Mouse (Mus musculus) c-Kit-negative CD71-positive TER-119-positive erythroid progenitor cells, embryonic 14.5 days (primary cell): Measurements from ENCODE around the gene Erg.

Experiments used
- DNase-seq: peaks from one replicate; pipeline ENCODE4 v3.0.0-alpha.2; 2013; ENCODE audit warnings: low read depth, low spot score

Gene Erg

GRCm38 (mm10) chr16:95585541-95586310 is 667 bp downstream of the Erg start:
- DNase-seq: no peak

- no peak for DNase-seq
These were observed 1.5 kb downstream of the Erg start for GRCm38 (mm10) chr16:95584751-95585528.

- no peak for DNase-seq
These were observed 7.1 kb downstream of the Erg start for GRCm38 (mm10) chr16:95579289-95579688.

- DNase-seq: no peak
These were observed 13.2 kb downstream of the Erg start for GRCm38 (mm10) chr16:95573163-95573562.

- DNase-seq: peak; percentile 3
These were observed 15.8 kb downstream of the Erg start for GRCm38 (mm10) chr16:95570616-95571015.

- DNase-seq: no peak
These were observed 29.6 kb downstream of the Erg start for GRCm38 (mm10) chr16:95556834-95557233.

GRCm38 (mm10) chr16:95553136-95553535 is 33.3 kb downstream of the Erg start:
- DNase-seq: no peak

GRCm38 (mm10) chr16:95552495-95552894 is 33.9 kb downstream of the Erg start:
- no peak for DNase-seq

- no peak for DNase-seq
These were observed 35.9 kb downstream of the Erg start for GRCm38 (mm10) chr16:95550496-95550895.

- DNase-seq: no peak
These were observed 41.6 kb downstream of the Erg start for GRCm38 (mm10) chr16:95544753-95545152.

- DNase-seq: no peak
These were observed 42.9 kb downstream of the Erg start for GRCm38 (mm10) chr16:95543471-95543870.

- DNase-seq: no peak
These were observed 51.2 kb downstream of the Erg start for GRCm38 (mm10) chr16:95535151-95535550.

- no peak for DNase-seq
These were observed 53.9 kb downstream of the Erg start for GRCm38 (mm10) chr16:95532387-95533077.

GRCm38 (mm10) chr16:95527561-95527960 is 58.8 kb downstream of the Erg start:
- no peak for DNase-seq

GRCm38 (mm10) chr16:95519520-95519919 is 66.9 kb downstream of the Erg start:
- no peak for DNase-seq

GRCm38 (mm10) chr16:95506051-95506450 is 80.3 kb downstream of the Erg start:
- no peak for DNase-seq

- DNase-seq: no peak
These were observed 89.7 kb downstream of the Erg start for GRCm38 (mm10) chr16:95496582-95497300.

GRCm38 (mm10) chr16:95494108-95494507 is 92.3 kb downstream of the Erg start:
- DNase-seq: no peak

GRCm38 (mm10) chr16:95493336-95493735 is 93.1 kb downstream of the Erg start:
- DNase-seq: no peak

GRCm38 (mm10) chr16:95492146-95492545 is 94.2 kb downstream of the Erg start:
- no peak for DNase-seq

- DNase-seq: no peak
These were observed 96.0 kb downstream of the Erg start for GRCm38 (mm10) chr16:95490386-95490785.
